Mouse (Mus musculus): ENCODE measurements around the gene Ppm1n. TPM values are rescaled to one million over a fixed set of nuclear protein-coding genes. Genes with fewer than 3 reads are reported as not detected.
A peak's percentile ranks its signal among the peaks of the same experiment; 100 is the strongest.

The Ppm1n gene
- not detected for total RNA-seq (2021)
- long read RNA-seq, experiment 1: 0 reads
- long read RNA-seq, experiment 2: 0 reads

DNA sequence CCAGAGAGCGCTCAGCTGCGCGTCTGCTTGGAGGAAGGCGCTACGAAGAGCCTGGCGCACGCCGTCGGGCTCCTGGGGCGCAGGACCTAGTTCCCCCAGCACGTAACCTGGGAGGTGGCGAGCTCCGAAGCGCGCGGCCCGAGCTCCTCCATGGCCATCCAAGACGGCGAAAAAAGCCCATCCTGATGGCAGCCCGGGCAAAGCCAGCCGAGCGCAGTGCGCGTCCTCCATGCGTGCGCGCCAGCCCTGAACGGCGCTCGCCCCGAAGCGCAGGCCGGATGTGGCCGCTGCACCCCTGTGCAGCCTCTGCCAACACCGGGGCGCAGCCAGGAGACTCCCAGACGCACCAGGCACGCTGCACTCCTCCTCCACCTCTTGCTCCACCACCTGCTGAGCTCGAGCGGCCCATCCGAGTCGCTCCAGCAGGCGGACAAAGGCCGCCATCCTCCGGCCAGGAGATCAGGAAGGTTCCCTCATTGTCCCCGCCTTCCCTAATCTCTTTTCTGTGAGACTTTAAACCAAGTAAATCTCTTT, at the start of gene Ppm1n:
Gene Ppm1n, minus strand, starts transcription at position 484 of the 534 bp plus-strand sequence.
- DNase-seq (ENCODE audit: low spot score in 2 of 2): no peak

DNA sequence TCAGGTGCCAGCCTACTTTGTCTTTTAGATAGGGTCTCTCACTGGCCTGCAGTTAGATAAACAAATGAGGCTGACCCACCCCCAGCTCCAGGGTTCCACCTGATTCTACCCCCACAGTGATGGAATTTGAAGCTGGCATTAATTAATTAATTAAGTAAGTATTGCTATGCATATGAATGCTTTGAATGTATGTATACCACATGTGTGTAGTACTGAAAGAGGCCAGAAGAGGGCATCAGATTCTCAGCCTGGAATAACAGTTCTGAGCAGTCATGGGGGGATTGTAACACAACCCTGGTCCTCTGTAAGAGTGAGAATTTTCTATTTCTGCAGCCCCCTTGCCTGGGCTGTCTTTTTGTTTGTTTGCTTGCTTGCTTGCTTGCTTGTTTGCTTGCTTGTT, 48.6 kb upstream of the Ppm1n start:
- DNase-seq (ENCODE audit: low spot score in 2 of 2): no peak

DNA sequence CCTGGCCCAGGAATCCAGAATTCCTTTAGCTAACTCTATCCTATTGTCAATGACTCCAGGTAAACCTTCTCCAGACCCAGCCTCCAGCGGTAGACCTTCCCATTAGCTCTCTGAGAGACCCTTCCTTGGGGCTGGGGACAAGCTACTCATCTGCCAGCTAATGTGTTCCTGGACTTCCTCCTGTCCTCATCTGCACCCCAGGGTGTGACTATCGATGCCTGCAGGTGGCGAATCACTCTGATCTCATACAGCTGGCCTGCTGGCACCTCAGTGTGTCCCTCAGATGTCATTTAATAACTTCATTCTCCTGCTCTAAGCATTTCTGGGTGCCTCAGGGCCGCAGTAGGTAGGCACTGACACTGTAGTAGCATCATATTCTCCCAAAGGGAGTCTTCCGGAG, 47.9 kb upstream of the Ppm1n start:
- DNase-seq (ENCODE audit: low spot score in 2 of 2): no peak

DNA sequence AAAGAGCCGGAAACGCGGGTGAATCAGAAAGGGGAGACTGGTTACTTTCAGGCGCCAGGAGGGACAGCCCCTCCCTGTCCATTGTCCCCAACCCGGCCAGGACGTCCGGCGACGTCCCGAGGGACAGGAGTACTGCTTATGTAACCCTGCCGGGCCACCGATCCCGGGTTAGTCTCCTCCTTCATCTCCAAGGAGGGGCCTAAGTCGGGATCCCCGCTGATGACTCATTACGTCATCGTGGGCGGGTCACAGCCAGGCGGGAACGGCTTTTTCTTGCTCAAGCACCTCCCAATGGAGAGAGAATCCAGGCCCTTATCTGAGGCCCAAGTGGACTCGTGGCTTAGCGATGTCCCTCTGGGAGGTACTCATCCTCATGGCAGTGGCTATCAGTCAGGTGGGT, 47.3 kb upstream of the Ppm1n start:
- peak; percentile 83 to 84 for DNase-seq (ENCODE audit: low spot score in 2 of 2)

DNA sequence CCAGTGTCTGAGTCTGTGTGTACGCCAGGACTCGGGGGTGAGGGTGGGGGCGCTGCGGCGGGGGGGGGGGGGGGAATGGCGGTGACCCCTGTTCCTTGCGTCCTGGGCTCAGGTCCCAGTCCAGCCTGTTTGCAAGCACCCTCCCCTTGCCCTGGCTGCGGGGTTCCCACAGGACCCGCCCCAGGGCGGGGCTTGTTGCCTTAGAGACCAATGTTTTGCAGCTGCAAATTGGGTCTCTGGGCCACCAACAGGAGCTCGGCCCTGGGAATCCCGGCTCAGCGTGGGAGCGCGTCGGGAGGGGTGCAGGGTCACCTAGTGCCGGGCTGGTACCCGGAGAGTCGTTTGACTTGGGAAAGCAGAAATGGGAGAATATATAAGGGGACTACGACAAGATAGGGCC, 46.5 kb upstream of the Ppm1n start:
- peak; percentile 79 to 87 for DNase-seq (ENCODE audit: low spot score in 2 of 2)

DNA sequence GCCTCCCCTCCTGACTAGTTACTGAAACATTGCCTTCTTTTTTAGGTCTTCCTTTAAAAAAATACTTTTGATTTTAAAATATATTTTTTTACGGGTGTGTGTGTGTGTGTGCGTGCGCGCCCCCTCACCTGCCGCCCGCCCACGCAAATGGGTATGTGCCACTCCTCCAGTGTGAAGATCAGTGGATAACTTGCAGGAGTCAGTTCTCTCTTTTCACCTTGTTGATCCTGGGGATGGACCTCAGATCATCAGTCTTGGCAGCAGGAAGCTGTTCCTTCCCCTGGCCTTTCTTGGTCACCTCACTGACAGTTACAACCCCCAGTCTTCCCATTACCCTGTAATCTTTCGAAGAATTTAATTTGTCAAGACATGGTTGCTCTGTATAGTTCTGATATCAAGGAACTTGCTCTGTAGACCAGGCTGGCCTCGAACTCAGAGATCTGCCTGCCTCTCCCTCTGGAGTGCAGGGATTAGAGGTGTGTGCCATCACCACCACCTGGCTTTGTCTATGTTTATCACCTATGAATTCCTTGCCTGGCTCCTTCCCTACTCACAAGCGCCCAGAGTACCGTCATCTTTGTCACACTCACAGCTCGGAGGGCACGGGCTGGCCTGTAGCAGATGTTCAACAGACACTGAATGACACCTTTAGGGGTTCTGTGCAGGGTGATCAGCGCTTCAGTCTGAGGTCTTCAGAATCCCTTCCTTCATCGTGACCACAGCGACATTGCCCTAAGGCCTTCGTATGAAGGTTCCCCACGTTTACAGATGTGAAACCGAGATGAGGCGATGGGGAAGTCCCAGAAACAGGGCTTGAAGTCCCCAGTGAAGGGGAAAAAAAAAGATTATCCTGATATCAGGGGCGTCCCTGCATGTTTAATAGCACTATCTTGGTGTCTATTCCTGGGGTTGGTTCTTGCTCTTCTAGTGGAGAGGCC, 45.7 kb upstream of the Ppm1n start:
- DNase-seq (ENCODE audit: low spot score in 2 of 2): no peak

DNA sequence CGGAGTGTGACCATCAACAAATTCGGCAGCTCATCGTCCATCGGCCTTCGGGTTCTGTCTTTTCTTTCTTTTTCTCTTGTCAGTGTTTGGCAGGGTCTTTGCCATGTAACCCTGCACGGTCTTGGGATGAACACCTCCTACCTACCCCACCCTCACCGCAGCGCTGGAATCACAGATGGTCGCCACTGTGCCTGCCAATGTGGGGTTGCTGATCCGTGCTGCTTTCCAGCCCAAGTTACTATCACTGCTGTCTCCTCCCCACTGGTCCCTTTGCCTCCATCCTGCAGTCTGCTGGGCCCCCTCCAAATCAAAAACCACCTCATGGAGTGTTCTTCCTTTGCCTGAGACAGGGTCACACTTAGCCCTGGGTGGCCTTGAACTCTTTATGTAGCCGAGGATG, 44.4 kb upstream of the Ppm1n start:
- no peak for DNase-seq (ENCODE audit: low spot score in 2 of 2)

DNA sequence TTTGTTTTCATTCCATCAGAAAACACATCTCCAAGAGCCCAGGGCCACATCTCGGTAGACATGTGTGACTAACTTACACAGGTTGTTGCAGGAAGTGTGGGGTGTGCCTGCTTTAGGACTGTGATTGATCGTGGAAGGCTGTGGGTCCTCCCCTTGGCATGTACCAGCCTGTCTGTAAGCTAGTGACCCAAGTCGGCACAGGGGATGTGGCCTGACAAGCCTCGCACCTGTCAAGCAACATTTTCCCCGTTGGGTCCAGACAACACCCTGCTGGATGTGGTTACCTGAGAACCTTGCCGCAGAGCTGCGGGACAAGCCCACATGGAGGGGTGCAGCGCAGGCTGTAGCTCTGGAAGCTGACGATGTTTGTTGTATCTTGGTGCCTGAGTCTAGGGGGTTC, 42.6 kb upstream of the Ppm1n start:
- no peak for DNase-seq (ENCODE audit: low spot score in 2 of 2)

DNA sequence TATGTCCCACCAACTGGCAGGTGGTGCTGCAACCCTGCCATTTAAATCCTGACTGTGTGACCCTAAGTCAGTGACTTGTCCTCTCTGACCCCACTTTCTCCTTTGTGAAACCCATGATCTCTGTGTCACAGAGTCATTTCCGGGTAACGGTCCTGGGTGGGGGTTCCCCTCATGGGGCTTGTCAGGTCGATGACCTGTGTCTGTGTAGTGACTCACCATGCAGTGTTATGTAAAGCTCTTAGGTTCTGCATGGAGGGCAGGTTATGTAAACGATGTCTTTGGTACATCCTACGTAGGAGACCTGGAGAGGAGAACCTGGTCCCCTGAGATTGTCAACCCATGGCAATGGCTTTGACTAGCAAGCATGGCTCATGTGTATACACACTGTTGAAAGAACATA, 41.6 kb upstream of the Ppm1n start:
- no peak for DNase-seq (ENCODE audit: low spot score in 2 of 2)

DNA sequence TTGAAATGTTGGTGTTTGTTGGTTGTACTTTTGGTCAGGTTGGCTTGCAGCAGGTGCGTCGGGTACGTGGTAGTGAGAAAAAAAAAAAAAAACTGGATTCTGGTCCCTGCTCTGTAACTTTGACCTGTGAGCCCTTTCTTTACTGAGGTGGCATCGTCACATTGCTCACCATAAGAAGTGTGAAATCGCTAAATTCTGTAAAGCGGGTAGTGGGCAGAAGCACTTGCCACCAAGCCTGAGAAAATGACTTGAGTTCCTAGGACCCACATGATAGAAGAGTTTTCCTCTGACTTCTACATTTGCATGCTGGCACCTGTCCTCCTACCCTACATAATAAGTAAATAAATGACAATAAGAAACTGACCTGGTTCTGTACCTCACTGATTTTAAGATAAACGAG, 40.8 kb upstream of the Ppm1n start:
- no peak for DNase-seq (ENCODE audit: low spot score in 2 of 2)

DNA sequence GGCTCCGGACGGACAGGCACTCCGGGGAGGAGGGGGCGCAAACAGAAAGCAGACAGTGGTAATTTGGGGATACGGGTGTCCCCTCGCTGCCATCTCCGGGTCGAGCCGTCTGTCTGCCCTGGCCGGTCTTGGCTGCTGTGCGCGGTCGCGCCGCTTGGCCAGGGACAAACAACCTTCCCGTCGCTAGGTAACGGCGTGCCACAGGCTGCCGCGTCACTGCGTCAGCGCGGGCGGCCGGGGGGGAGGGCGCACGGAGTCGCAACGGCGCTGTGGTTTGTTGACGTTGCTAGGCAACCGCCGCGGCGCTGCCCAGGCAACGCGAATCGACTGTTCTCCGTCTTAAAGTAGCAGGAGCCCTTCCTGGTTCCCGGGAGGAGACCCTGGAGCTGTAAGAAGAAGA, 40.0 kb upstream of the Ppm1n start:
- peak; percentile 93 to 94 for DNase-seq (ENCODE audit: low spot score in 2 of 2)

DNA sequence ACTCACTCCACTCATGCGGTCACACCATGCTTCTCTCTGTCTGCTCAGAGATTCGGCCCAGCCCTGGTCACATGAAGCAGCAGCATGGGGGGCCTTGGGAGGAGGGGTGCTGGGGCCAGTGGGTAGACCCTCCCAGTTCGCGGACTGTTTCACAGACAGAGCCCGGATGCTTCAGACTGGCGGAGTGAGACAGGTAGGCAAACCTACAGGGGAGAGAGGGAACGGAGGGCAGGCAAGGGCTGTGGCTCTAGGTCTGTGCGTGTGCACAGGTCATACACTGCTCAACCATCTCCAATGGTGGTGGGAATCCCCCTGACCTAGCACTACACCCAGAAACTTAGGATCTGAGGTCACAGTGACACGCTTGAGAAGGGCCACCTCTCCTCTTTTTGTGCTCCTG, 39.6 kb upstream of the Ppm1n start:
- no peak for DNase-seq (ENCODE audit: low spot score in 2 of 2)

DNA sequence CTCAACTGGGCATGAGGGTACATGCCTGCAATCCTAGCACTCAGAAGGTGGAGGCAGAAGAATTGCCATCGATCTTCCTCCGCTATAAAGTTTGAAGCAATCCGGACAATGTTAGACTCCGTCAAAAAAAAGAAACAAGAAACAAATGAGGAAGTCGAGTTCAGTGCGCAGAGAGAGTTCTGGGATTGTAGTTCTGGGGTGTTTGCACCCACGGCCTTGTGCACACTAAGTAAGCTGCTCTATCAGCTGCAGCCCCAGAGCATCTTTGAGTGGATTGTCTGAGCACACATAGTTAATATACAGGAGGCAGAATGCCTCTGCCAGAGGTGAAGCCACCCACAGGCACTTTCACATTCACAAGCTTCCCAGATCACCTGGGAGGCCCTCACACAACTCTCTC, 38.8 kb upstream of the Ppm1n start:
- DNase-seq (ENCODE audit: low spot score in 2 of 2): no peak

DNA sequence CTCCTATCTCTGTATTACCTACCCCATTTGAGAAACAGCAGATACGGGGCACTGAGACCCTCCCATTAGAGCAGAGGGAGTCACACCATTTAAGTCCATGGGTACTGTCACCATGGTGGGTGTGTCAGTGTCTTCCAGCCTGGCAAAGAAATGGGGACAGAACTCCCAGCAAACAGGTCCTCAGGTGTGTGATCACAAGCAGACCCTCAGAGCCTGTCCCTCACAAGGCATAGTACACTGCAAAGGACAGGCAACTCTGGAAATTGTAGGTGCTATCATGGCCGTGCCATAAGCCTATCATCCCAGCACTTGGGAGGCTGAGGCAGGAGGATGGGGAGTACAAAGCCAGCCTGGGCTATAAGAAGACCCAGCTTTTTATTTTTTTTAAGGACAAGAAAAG, 38.3 kb upstream of the Ppm1n start:
- DNase-seq (ENCODE audit: low spot score in 2 of 2): no peak

DNA sequence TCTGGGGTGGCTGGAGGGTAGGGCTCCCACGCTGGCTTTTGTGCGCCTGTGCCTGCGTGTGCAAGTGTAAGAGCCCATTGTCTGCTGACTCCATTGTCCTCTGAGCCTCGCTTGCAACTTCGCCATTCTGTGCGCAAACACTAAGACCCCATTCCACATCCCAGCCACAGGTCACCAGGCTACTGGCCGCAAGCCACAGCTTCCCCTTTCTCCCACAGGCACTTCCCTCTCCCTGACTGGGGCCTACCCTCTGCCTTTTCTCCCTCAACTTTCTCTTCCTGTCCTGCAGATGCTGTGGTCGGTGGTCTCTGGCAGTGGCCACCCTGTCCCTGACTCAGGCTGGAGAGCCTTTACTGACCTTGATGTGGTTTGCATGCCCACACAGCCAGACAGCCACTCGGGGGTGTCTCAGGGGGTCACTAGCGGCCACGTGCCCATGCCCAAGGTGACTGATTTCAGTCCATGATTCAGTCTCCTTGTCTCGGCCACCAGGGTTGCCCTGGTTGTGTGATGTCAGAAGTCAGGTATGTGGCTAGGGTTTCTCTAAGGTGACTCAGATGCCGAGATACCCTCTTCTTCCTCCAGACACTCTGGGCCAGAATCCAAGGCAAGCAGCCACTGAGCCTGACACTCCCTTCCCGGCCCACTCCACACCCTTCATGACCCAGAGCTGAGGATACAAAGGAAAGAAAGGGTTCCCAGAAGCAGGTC, 36.7 kb upstream of the Ppm1n start:
- DNase-seq (ENCODE audit: low spot score in 2 of 2): peak in 1 of 2 experiments; percentile 29

DNA sequence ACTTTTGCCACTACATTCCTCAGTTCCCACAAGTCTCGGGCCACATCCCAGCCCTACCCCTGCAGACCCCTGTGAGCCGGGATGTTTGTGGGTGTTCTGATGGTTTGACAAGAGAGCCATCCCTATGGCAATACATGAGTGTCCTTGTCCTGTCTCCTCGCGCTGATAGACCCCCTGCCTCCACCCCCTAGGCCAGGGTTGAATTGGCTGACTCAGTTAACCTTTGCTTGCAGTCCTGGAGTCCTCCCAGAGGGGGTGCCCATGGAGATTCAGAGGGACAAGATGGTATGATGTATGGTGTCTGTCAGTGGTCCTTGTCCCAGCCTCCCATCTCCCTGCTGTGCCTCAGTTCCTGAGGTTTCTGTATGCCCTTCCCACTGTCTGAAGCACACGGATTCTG, 34.2 kb upstream of the Ppm1n start:
- DNase-seq (ENCODE audit: low spot score in 2 of 2): no peak

DNA sequence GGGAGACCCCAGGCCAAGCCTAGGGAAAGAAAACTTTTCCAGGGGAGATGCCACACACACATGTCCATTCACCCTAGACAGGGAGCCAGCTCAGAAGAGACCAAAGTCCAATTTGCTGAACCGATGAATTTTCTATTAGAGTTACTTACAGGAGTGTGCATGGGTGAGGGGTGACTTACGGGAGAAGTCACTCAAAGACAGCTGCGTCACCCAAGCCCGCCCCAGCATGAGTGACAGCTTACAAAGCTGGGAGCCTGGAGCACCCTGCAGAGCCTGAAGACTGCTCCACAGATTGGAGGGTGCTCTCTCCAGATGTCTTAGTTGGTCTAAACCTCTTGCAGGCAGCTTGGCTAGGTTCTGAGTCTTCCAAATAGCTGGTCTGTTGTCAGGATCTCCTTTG, 32.1 kb upstream of the Ppm1n start:
- DNase-seq (ENCODE audit: low spot score in 2 of 2): no peak

DNA sequence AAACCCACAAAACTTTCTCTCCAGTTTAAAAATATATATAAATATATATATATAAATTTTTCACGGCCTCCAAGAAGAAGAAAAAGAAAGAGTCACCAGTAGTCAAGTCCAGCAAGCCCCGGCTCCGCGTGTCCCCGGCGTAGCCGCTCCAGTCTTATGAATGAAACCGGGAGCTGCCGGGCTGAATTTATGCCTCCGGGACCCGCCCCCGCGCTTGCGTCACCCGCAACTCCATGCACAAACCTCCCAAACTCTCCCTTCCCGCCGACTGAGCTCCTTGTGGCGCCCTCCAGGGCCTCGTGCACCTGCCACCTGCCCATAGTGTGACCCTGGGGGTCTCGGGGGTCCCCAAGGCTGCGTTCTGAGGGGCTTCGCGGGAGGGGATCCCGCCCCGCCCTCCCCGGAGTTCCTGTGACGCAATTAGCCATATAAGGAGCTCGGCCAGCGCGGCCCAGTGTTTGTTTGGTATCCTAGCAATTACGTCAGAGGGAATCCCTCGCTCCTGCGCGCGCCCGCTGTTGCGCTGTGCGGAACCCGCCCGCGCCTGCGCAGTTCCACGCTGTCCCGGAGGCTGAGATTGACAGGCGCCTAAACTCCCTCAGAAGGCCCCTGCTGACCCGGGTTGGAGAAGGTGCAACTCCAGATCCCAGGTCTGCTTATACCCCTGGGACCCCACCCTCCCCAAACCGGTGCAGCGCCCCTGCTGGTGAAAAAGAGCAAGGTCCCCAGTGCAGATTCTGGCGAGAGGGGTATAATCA, 30.2 kb upstream of the Ppm1n start, which contains the start of gene Fosb:
Gene Fosb, minus strand, starts transcription at position 168 of the 758 bp plus-strand sequence.
- DNase-seq (ENCODE audit: low spot score in 2 of 2): peak; percentile 91 to 95

DNA sequence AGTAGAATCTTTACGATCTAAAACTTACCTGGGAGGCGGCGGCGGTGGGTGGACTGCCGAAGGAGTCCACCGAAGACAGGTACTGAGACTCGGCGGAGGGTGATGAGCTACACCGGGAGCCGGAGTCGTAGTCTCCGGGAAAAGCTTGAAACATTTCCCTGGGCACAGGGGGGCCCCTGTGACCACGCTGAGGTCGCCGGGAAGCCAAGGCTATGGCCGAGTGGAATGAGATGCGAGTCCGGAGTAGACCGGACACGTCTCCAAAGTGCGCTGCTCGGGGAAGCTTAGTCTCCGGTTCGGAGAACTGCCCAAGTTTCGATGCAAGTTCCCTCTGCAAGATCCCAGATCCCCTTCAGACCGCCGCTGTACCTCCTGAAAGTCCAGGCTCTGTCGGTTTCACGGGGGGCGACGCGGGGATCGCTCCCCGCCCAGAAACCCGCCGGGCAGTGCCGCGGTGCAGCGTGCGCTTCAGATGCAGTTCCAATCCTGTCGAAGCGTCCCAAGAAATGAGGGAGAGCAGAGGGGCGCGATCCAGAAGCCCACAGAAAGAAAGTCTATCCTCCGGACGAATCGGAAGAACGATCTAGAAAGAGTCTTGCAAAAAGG, 29.5 kb upstream of the Ppm1n start:
- no peak for DNase-seq (ENCODE audit: low spot score in 2 of 2)

DNA sequence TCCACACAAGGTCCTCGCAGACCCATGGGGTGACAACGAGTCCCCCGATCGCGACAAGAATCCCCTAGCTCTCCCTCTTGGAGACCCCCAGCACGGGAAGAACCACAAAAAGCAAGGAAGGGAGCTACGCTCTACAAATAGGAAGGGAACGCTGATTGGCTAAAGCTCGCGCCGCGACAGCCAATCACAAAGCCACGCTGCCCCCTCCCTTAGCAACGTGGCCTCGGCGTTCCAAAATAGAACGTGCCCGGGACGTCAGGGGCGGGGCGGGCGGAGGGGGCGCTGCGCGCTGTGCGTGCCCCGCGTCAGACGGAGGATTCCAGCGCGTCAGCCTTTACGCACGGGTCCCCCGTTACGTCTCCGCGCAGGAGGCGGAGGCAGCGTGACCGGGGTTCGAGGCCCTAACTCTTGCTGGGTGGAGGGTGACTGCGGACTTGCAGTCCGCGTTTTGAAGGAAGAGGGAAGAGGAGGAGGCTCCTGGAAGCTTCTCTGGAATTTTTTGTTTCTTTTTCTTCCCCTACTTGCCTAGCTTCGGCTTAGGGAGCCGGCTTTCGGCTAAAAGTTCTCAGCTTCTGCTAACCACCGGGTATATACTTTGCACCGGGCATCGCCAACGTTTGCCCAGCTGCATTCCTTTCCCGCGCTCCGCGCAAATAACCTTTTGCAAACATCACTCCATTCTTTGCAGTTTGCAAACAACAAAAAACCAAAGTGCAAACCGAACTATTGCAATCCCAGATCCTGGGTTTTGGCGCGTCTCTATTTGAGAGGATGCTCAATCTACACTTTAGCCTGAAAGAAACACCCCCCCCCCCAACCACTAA, 28.8 kb upstream of the Ppm1n start:
- DNase-seq (ENCODE audit: low spot score in 2 of 2): peak; percentile 93 to 94
